Mouse (Mus musculus) B cell, adult 2 months (primary cell): ENCODE results near the gene Nubp1.

ENCODE experiments used
- DNase-seq, 2 experiments: peaks; one replicate each; pipeline ENCODE4 v3.0.0; 2022

The Nubp1 gene

GRCm38 (mm10) chr16:10468201-10468600, 56.5 kb downstream of the Nubp1 start:
- DNase-seq: no peak

DNA sequence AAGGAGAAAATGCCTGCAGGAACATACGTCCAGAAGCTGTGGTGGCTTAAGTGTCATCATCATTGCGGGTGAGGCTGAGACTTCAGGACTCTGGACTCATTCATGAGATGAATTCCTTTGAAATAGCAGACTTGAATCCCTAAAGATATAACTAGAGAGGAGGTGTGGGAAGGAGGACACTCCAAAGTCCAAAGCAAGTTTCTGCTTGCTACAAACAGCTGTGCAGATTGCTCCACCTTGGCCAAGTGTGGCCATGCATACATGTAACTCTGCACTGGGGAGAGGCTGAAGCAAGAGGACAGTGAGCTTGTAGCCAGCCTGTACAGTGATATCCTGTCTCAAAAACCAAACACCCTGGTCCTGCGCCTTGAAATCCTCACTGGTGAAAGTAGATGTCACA, 60.2 kb downstream of the Nubp1 start:
- DNase-seq: no peak
